Mouse (Mus musculus): Measurements from ENCODE around the gene Nrarp. TPM values are rescaled to one million over a fixed set of nuclear protein-coding genes. Genes with fewer than 3 reads are reported as not detected.

Nrarp gene
- polyA plus RNA-seq, 1 experiment from 2014 or later = 37.4 TPM

DNA sequence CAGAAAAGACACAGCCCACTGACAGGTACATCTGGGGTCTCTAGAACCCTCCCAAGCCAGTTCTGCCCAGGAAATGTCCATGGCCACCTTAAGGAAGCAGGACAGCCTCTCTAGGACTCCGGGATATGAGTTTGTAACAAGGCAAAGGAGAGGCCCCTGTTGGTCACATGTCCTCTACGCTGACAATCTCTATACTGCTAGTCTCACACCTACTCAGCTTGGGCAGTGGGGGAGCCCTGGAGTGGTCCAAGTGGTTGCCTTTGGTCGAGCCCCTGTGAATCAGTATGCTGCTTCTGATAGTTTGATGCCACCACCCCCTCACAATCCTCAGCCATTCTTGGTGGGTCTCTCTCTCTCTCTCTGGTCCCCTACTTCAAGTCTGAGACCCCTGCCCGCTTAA is 13.1 kb upstream of the Nrarp start:
- Histone ChIP-seq H3K36me3 (replicated peaks) (no peaks in the 10 kb centered on the region), H3K9me3 (no peaks in the 10 kb centered on the region), H3K27ac (peak overlapping the region; percentile 97), H3K4me3 (peak overlapping the region; percentile 54), H3K27me3 (ENCODE audit: poor library complexity, severe bottlenecking) (peaks cover 12% of the 10 kb centered on the region; the same call in 1 of the 2 replicates), H3K4me1 (peaks cover 95% of the 10 kb centered on the region)
- 26% methylated on average over 4 of the region's 4 CpGs for WGBS
- DNase-seq (ENCODE audit: extremely low spot score, low spot score) = no peak

DNA sequence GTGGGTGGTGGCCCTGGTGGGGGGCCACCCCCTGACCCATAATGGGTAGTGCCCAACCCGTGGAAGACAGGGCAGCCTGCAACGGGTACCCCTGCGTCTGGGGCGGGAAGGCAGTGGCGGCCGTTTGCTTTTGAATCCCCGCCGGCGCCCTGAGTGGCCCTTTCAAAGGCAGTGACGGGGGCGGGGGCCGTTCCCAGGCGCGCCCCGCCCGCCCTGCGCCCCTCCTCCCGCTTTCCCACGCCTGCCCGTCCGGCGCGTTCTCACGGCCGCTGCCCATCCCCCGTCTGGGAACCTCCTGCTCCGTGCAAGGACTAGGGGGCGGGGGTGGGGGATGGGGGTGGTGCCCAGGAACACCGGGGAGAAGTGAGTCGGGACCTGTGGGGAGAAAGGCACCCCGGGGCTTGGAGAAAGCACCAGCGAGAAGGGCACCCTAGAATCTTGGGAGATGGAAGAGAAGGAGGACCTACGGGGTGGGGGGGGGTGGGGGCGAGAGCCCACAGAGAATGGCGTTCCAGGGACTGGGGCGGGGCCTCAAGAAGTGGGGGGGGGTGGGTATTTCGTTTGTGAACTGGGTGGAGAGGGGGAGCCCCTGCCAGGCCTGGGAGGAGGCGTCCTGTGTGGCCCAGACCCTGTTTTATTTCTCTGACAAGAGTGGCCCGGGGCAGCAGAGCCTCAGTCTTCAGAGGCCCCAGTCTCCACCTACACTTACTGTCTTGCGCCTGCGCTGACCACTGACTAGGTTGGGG is 12.5 kb upstream of the Nrarp start:
- Histone ChIP-seq H3K27me3 (ENCODE audit: poor library complexity, severe bottlenecking) (0 out of 2 replicates have a peak, but pooled peaks cover 9% of the 10 kb centered on the region), H3K4me1 (peaks cover 96% of the 10 kb centered on the region), H3K4me3 (peak overlapping the region; percentile 54), H3K9me3 (no peaks in the 10 kb centered on the region), H3K36me3 (replicated peaks) (no peaks in the 10 kb centered on the region), H3K27ac (peak overlapping the region; percentile 97)
- WGBS = under 1% methylated on average over 41 of the region's 41 CpGs
- peak; percentile 87 for DNase-seq (ENCODE audit: extremely low spot score, low spot score)

DNA sequence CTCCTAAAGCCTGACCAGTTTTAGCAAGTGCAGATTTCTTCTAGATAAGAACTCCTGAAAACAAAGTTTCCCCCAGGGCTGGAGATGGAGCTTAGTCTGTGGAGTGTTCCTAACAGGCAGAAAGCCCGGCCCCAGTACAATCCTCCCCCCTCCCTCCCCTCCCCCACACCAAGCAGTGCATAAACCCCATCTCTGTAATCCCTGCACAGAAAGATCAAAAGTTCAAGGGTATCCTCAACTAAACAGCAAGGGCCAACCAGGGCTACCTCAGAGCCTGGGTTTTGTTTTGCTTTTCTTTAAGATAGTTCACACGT is 11.9 kb upstream of the Nrarp start:
- H3K9me3 ChIP-seq = no peaks in the 10 kb centered on the region
- H3K27ac ChIP-seq = peak overlapping the region; percentile 97

DNA sequence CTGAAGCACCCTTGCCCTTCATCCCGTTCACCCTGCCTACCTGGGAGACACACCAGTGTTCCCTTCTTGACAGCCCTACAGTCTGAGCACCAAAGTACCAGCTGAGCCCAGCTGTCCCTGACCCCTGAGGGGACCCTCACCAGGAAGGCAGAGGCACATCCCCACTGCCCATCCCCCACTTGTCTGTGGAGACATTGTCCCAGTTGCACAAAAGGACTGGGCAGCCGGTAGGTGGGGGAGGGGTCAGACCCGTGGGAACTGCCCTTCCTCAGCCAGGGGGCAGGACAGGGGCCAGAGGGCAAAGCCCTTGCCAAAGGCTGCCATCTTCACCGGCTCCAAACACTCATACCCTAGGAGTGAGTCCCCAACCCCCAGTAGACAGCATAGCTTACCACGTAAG is 10.8 kb upstream of the Nrarp start:
- peak; percentile 52 for DNase-seq (ENCODE audit: extremely low spot score, low spot score)
- H3K9me3 ChIP-seq = no peaks in the 10 kb centered on the region
- H3K4me1 ChIP-seq = peaks cover 87% of the 10 kb centered on the region
- H3K27me3 ChIP-seq (ENCODE audit: poor library complexity, severe bottlenecking) = no peaks in the 10 kb centered on the region; the same call in 1 of the 2 replicates
- H3K4me3 ChIP-seq = peak overlapping the region; percentile 30
- H3K36me3 ChIP-seq (replicated peaks) = no peaks in the 10 kb centered on the region
- peak overlapping the region; percentile 97 for H3K27ac ChIP-seq
- WGBS = 13% methylated on average over 5 of the region's 5 CpGs

More for the DNA sequence above, 11.9 kb upstream of the Nrarp start:
- 3% methylated on average over 2 of the region's 2 CpGs for WGBS
- H3K4me3 ChIP-seq = peak overlapping the region; percentile 54
- DNase-seq (ENCODE audit: extremely low spot score, low spot score) = no peak
- H3K4me1 ChIP-seq = peaks cover 96% of the 10 kb centered on the region
- no peaks in the 10 kb centered on the region for H3K36me3 ChIP-seq (replicated peaks)
- 0 out of 2 replicates have a peak, but pooled peaks cover 9% of the 10 kb centered on the region for H3K27me3 ChIP-seq (ENCODE audit: poor library complexity, severe bottlenecking)

DNA sequence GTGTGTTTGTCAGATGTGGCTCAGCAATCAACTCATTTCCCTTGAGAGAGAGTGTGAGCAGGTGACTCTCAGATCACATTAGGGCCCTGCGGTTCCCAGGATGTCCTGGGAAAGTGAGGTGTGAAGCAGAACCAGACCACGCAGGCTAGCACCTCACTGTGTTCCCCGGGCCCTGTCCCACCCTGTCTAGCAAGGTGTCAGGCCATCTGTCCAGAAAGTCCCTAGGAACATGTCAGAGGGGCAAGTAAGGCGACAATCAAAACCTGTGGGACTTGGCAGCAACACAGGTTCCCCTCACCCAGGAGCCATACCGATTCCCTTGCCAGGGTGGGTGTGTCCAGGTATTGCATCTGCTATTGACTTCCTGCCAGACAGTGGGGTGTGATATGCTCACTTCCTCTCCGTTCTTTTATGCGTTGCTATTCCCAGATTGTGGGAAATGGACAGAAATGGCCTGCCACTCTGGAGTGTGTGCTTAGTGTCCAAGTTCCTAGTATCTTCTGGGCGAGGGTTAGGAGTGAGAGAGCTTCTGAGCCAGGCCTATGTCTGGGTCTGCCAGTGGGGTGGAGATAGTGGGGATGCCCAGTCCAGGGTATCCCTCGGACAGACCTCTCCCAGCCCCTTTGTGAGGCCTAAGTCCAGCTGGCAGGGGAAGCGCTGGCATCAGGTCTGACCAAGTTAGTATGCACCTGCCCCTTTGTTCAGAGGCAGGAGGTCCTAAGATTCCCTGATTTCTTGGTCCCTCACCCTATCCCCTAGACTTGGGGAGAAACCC is 10.0 kb upstream of the Nrarp start:
- no peaks in the 10 kb centered on the region for H3K36me3 ChIP-seq (replicated peaks)
- H3K4me3 ChIP-seq = no peak overlapping the region
- H3K27me3 ChIP-seq (ENCODE audit: poor library complexity, severe bottlenecking) = no peaks in the 10 kb centered on the region; the same call in 1 of the 2 replicates
- peak overlapping the region; percentile 97 for H3K27ac ChIP-seq
- no peak for DNase-seq (ENCODE audit: extremely low spot score, low spot score)
- peaks cover 87% of the 10 kb centered on the region for H3K4me1 ChIP-seq
- H3K9me3 ChIP-seq = no peaks in the 10 kb centered on the region
- WGBS = 84% methylated on average over 10 of the region's 10 CpGs

DNA sequence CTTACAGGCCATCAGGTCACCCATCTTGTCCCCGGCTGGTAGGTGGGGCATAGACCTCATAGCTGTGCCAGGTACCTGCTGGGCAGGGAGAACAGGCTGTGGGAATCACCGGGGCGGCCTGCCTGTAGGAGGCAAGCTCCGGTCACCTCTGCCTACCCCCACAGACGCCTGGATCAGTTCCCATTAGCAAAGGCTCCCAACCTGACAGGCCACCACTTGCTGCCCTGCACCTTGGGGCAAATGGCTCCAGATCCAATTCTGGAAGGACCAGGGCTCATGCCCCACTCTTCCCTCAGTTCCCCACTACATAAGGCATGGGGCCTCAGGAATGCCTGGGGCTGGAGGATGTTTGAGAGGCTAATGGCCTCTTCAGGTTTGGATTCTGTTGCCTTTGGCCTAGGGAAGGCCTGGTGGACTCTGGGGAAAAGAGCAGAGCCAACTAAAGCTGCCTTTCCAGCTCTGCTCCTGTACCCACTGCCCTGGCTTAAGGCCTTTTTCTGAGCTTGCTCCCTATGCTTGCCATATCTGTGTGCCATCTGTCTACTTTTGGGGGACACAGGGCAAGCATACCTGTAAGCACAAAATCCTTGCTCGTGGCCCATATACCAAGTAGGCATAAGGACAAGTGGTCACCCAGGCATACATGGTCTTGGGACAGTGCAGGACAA is 9.3 kb upstream of the Nrarp start:
- Histone ChIP-seq H3K27ac (peak overlapping the region; percentile 97), H3K9me3 (no peaks in the 10 kb centered on the region), H3K4me3 (no peak overlapping the region), H3K27me3 (ENCODE audit: poor library complexity, severe bottlenecking) (peaks cover 6% of the 10 kb centered on the region), H3K4me1 (peaks cover 91% of the 10 kb centered on the region), H3K36me3 (replicated peaks) (no peaks in the 10 kb centered on the region)
- DNase-seq (ENCODE audit: extremely low spot score, low spot score) = no peak
- WGBS = 91% methylated on average over 6 of the region's 6 CpGs

DNA sequence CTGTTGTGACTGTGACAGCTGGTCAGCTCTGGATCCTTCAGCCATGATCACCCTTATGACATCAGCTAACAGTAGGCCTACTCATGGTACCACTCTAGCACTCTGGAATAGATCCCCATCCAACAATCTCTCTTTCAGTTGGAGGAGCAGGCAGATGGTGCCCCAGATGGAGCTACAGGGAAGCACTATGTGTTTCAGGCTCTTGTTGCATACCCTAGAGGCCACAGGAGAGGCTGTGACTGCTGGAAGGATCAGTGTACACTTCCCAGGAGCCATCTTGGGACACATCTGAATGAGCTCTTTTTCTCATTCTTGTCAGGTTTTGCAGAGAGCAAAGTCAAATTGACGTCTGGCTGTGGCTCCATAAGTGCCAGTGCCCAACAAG is 8.8 kb upstream of the Nrarp start:
- 85% methylated on average over 1 of the region's 1 CpGs for WGBS
- H3K36me3 ChIP-seq (replicated peaks) = no peaks in the 10 kb centered on the region
- no peak overlapping the region for H3K4me3 ChIP-seq
- peaks cover 91% of the 10 kb centered on the region for H3K4me1 ChIP-seq
- DNase-seq (ENCODE audit: extremely low spot score, low spot score) = no peak
- peak overlapping the region; percentile 97 for H3K27ac ChIP-seq
- no peaks in the 10 kb centered on the region for H3K9me3 ChIP-seq
- peaks cover 11% of the 10 kb centered on the region for H3K27me3 ChIP-seq (ENCODE audit: poor library complexity, severe bottlenecking)

DNA sequence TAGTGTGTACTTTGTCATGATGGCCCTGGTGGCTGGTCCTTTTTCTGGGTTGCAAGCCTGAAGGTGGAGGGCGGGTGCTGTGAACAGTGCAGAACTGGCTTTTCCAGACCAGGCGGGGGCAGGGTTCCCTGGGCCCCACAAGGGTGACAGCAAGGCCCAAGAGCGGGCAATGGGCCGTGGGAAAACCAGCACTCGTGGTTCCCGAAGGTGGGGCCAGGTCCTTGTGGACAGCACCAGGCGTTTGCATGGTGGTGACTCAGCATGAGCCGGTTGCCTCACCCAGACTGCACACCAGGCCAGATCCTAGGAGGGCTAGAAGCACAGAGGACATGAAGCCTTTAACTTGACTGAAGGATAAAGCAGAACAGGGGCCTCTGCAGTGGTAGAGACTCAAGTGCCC is 7.9 kb upstream of the Nrarp start:
- no peak for DNase-seq (ENCODE audit: extremely low spot score, low spot score)
- no peaks in the 10 kb centered on the region for H3K36me3 ChIP-seq (replicated peaks)
- peaks cover 19% of the 10 kb centered on the region for H3K27me3 ChIP-seq (ENCODE audit: poor library complexity, severe bottlenecking)
- peaks cover 91% of the 10 kb centered on the region for H3K4me1 ChIP-seq
- peak overlapping the region; percentile 97; the same call in 1 of the 2 replicates for H3K27ac ChIP-seq
- no peak overlapping the region for H3K4me3 ChIP-seq
- WGBS = 74% methylated on average over 8 of the region's 8 CpGs
- H3K9me3 ChIP-seq = no peaks in the 10 kb centered on the region

DNA sequence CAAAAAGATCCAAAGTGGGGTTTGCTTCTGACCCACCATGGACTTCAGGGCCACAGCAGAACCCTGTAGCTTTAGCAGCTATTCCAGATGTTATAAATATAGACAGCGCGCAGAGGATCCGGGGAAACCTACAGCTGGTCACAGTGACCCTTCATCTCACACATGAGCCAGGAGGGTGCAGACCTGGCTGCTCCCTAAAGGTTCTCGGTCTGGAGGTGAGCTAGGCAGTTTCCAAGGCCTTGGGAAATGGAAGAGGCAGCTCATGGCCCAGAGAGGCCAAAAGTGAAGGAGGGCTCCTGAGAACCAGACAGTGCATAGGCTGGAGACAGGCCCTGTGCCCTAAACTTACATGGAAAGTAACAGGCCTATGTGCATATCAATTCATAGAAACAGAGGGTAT is 6.7 kb upstream of the Nrarp start:
- Histone ChIP-seq H3K27ac (peak overlapping the region; percentile 97; the same call in 1 of the 2 replicates), H3K4me3 (no peak overlapping the region), H3K4me1 (peaks cover 91% of the 10 kb centered on the region), H3K36me3 (replicated peaks) (no peaks in the 10 kb centered on the region), H3K27me3 (ENCODE audit: poor library complexity, severe bottlenecking) (peaks cover 31% of the 10 kb centered on the region), H3K9me3 (no peaks in the 10 kb centered on the region)
- WGBS = 91% methylated on average over 4 of the region's 4 CpGs
- no peak for DNase-seq (ENCODE audit: extremely low spot score, low spot score)

DNA sequence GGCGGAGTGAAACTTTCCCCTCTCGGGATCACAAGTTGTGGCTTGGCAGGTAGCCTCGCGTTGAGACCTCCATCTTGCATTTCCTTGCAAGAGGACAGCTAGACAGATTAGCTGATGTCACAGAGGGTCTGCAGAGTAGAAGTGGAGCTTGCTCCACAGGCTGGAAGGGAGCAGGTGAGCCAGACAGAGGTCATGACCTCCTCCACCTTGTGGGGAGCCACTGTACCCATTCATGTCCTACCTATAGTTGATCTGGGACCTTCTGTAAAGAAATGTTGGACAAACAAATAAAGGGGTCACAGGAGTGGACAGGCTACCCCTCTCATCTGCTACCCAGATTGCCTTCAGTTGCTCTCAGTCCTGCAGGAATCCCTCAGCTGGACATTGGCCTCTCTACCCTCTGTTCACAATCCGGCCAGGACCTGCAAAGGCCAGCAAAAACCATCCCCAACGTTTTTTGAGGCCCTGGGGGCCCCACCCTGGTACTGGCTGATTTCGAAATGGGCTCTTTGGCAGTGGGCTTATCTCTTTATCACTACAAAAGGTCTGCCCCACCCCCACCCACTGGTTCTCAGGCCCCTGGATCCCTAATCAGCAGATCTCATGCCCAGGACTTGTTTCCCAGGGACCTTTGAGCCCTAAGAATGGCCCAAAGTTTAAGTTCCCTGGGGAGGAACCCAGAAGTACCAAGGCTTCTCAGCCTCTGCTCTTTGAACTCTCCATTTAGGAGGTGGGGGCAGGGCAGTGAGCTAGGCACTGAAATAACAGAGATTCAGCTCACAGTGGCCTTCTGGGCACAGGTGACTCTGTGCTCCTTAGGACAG is 5.5 kb upstream of the Nrarp start:
- Histone ChIP-seq H3K4me3 (no peak overlapping the region), H3K4me1 (peaks cover 91% of the 10 kb centered on the region), H3K36me3 (replicated peaks) (no peaks in the 10 kb centered on the region), H3K27ac (peak overlapping the region; percentile 97), H3K27me3 (ENCODE audit: poor library complexity, severe bottlenecking) (peaks cover 44% of the 10 kb centered on the region), H3K9me3 (no peaks in the 10 kb centered on the region)
- DNase-seq (ENCODE audit: extremely low spot score, low spot score) = no peak
- WGBS = 50% methylated on average over 7 of the region's 7 CpGs

DNA sequence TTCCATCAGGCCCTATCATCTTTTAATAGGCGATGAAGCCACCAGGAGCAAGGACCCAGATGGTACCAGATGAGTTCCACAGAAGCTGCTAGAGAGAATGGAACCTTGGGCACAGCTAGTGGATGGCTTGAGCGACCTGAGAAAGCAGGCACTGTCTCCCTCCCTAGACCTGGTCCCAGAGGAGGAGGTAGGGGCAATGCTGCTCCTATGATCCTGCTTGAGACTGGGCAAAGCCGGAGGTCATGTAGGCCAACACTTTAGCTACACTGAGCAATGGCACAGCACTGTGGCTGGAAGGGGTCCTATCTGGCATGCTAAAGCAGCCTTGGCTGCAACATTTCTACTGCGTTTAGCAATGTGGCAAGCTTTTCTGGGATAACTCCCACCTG is 4.9 kb upstream of the Nrarp start:
- no peaks in the 10 kb centered on the region for H3K9me3 ChIP-seq
- H3K36me3 ChIP-seq (replicated peaks) = no peaks in the 10 kb centered on the region
- peak overlapping the region; percentile 97 for H3K27ac ChIP-seq
- H3K27me3 ChIP-seq (ENCODE audit: poor library complexity, severe bottlenecking) = peaks cover 49% of the 10 kb centered on the region
- peaks cover 91% of the 10 kb centered on the region for H3K4me1 ChIP-seq
- WGBS = 77% methylated on average over 4 of the region's 4 CpGs
- no peak for DNase-seq (ENCODE audit: extremely low spot score, low spot score)
- H3K4me3 ChIP-seq = no peak overlapping the region

DNA sequence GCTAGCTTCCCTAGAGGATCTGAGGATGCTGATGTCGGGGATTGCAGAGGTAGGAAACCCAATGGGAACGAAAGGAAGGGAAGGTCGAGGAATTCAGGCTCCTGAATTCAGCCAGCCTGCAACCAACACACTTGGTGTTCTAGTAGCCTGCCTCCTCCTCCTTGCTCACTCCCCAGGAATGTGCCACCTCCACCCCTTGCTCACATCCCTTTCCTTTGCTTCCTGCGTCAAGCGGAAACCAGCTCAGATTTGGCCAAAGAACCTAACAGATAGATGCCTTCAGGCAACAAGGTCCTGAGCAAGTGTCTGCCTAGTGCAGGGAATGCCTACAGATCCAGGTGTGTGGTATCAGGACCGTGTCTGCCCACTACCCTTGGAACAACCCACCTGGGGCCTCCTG is 4.0 kb upstream of the Nrarp start:
- Histone ChIP-seq H3K9me3 (no peaks in the 10 kb centered on the region), H3K36me3 (replicated peaks) (no peaks in the 10 kb centered on the region), H3K27ac (peak overlapping the region; percentile 85), H3K4me3 (peak overlapping the region; percentile 39), H3K27me3 (ENCODE audit: poor library complexity, severe bottlenecking) (peaks cover 58% of the 10 kb centered on the region), H3K4me1 (peaks cover 91% of the 10 kb centered on the region)
- no peak for DNase-seq (ENCODE audit: extremely low spot score, low spot score)
- WGBS = 73% methylated on average over 6 of the region's 6 CpGs

All from forebrain, embryonic 10.5 days (tissue).